Mouse (Mus musculus): ENCODE measurements around the gene Sdhd. TPM values are rescaled to one million over a fixed set of nuclear protein-coding genes. Genes with fewer than 3 reads are reported as not detected.
"Not testable (repeated sequence)": the region's sequence is repeated elsewhere in the genome, so short reads cannot be mapped to it uniquely, and the experiment has no call there.

Gene Sdhd
- polyA plus RNA-seq (2012; rRNA removed): 388 and 472 TPM in 2 replicates

DNA sequence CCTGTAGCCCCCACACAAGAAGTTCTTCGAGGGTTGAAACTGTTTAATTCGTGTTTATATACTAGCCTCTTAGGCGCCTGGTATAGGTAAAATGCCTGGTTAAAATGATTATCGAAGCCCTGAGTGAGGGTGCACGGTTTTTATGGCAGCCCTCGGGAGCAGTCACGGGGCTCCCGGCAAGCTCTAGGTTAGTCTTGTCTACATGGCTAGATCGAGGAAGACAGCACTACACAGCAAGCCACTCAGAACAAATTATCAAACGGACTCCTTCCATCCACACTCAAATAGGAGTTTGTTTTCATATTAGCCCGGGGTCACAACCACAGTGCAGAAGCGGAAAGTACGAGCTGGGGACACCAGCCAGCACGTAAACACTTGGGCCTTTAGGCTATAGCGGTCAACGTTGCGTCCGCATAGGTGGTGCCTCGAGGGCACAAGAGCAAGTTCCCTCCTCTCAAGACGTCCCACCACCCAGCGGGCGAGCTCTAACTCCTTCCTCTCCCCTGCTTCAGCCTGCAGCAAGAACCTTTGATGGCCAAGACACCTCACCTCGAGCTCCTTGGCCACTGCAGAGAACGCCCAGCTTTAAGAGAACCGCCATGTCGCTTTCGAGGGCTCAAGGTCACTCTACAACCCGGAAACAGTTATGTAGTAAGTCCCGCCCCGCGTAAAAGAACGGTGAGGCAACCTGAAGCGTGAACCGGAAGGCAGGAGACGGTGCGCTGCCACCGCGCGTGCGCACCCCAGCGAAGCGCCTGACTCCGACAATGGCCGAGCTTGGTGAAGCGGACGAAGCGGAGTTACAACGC lies at the start of gene Sdhd, which contains the start of gene Timm8b:
TSS of gene Sdhd (minus strand) at position 624 of the 809 bp plus-strand sequence.
TSS of gene Timm8b (plus strand) at position 722 of the 809 bp plus-strand sequence.
- under 1% methylated on average over 48 of the region's 48 CpGs for WGBS

GRCm38 (mm10) chr9:50650503-50650902 lies 46.9 kb upstream of the Sdhd start:
- WGBS: 91% methylated on average over 10 of the region's 10 CpGs
- no peak for DNase-seq (ENCODE audit: low read depth, low spot score)

More for the DNA sequence above, at the start of gene Sdhd, which contains the start of gene Timm8b:
- peak; percentile 94 for DNase-seq (ENCODE audit: low read depth, low spot score)

GRCm38 (mm10) chr9:50646826-50647370 lies 43.3 kb upstream of the Sdhd start:
- WGBS: 84% methylated on average over 10 of the region's 10 CpGs
- no peak for DNase-seq (ENCODE audit: low read depth, low spot score)

- no peak for DNase-seq (ENCODE audit: low read depth, low spot score)
- 95% methylated on average over 11 of the region's 11 CpGs for WGBS
Observed at GRCm38 (mm10) chr9:50634270-50634669, 30.7 kb upstream of the Sdhd start.

- WGBS: 63% methylated on average over 2 of the region's 2 CpGs
Observed at GRCm38 (mm10) chr9:50633059-50633458, 29.4 kb upstream of the Sdhd start.

DNA sequence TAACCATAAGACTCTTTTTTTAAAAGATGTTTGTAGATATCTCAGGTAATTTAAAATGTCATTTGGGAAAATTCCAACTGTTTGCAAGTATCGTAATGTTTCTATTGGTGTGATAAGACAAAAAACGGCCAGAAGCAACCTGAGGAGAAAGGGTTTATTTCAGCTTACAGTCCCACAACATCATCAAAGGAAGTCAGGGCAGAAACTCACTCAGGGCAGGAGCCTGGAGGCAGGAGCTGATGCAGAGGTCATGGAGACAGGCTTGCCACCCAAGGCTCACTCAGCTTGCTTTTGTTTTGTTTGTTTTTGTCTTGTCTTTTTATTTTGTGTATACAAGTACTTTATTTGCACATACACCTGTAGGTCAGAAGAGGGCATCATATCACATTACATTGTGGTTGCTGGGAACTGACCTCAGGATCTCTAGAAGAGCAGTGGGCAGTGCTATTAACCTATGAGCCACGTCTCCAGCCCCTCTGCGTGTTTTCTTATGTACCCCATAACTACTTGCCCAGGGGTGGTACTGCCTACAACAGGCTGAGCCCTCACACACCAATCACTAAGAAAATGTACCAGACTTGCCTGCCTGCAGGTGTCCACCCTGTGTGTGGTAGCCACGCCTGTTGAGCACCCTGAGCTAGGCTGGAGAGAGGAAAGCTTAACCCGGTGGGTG lies 28.5 kb upstream of the Sdhd start:
- WGBS: 39% methylated on average over 6 of the region's 6 CpGs
- DNase-seq (ENCODE audit: low read depth, low spot score): no peak

More at GRCm38 (mm10) chr9:50633059-50633458, 29.4 kb upstream of the Sdhd start:
- no peak for DNase-seq (ENCODE audit: low read depth, low spot score)

DNA sequence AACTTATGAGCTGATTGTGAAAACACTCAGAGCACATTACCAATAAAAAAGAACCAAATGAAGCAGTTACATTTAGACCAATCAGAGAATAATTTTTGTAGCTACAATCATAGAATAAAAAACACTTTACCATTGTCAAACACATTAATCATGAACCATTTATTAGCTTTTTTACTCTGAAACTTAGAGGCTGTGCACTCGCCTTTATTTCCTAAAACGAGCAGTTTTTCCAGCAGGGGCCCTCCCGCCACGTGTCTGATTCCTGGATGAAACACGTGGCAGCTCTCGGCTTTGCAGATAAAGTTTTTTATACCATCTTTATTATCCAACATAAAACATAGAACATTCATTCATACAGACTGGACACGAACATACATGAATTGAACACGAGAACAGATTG lies 27.3 kb upstream of the Sdhd start:
- WGBS: 88% methylated on average over 6 of the region's 8 CpGs
- not testable (repeated sequence) for DNase-seq (ENCODE audit: low read depth, low spot score)

GRCm38 (mm10) chr9:50617794-50618330 lies 14.2 kb upstream of the Sdhd start:
- no peak for DNase-seq (ENCODE audit: low read depth, low spot score)
- WGBS: 54% methylated on average over 9 of the region's 9 CpGs

DNA sequence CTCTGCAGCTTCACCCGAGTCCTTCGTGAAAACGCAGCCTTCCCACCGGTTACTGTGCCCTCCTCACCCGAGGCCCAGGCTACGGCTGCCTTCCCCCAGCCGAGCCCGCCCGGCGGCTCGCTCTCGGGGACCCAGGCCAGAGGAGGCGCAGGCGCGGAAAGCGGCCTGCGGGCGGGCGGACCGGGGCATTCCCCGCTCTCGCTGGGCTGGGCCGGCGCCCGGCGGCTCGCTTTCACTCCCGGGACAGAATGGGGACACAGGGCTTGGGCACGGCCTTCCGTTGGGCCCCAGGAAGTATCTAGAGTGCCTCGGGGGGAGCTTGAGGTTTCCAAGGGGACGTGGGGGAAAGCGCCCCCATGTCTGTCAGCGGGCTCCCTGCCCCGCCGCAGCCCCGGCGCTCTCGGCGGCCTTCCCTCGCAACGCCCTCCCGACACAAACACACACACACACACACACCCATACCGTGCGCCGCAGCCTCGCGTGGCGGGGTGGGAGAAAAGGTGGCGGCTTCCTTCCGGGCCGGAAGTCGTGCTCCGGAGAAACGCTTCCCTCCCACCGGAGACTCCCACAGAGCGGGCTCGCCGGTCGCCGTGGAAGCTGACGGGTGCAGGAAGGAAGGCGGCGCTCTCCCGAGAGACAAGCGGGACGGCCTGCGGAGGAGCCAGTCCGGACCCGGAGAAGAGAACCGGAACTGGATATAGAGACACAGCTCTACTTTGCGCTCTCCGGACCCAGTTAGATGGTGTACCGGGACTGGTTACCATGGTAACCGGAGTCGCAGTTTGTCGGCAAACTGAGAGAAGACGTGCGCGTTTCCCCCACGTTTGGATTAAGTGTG lies 13.4 kb upstream of the Sdhd start, which contains the start of the genes Pih1d2 and Nkapd1:
TSS of gene Pih1d2 (plus strand) at position 556 of the 838 bp plus-strand sequence.
TSS of gene Nkapd1 (minus strand) at position 699 of the 838 bp plus-strand sequence.
- WGBS: under 1% methylated on average over 81 of the region's 81 CpGs
- no peak for DNase-seq (ENCODE audit: low read depth, low spot score)

- no peak for DNase-seq (ENCODE audit: low read depth, low spot score)
- WGBS: 23% methylated on average over 11 of the region's 11 CpGs
Observed at GRCm38 (mm10) chr9:50616161-50616560, 12.5 kb upstream of the Sdhd start.

DNA sequence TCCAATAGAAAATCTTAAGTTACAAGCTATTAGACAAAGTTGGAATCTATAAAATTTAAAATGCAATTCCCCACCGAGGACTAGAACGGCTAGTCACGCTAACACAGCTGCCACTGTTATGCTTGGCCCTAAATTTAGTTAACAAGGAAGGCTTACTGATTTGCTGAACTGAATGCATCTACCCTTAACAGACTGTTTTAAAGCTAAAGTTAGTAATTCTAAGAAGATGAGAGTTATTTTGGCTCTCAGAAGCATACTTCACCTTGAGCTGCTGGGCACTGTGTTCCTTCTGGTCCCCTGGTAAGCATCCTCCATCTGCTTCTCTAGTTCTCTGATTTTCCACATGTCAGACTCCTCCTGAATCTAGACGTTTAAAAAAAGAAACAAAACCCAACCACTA lies 8.5 kb upstream of the Sdhd start:
- WGBS: 69% methylated on average over 4 of the region's 4 CpGs
- DNase-seq (ENCODE audit: low read depth, low spot score): no peak

- DNase-seq (ENCODE audit: low read depth, low spot score): no peak
- WGBS: under 1% methylated on average over 6 of the region's 6 CpGs
Observed at GRCm38 (mm10) chr9:50604338-50604737, 726 bp upstream of the Sdhd start.

DNA sequence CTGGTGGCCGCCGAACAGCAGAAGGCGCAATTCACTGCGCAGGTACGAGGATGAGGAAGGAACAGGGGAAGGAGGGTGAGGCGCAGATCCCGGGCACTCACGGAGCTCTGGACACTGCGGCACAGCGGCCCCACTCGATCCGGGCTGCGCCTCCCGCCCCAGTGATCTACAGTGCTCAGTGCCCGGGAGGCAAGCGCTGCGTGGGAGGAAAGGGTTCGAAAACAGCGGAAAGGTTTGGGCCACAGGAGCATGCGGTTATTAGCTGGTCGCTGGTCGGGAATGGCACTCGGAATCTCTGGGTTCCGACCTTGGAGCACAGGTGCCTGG lies 349 bp upstream of the Sdhd start:
- under 1% methylated on average over 24 of the region's 24 CpGs for WGBS
- no peak for DNase-seq (ENCODE audit: low read depth, low spot score)

DNA sequence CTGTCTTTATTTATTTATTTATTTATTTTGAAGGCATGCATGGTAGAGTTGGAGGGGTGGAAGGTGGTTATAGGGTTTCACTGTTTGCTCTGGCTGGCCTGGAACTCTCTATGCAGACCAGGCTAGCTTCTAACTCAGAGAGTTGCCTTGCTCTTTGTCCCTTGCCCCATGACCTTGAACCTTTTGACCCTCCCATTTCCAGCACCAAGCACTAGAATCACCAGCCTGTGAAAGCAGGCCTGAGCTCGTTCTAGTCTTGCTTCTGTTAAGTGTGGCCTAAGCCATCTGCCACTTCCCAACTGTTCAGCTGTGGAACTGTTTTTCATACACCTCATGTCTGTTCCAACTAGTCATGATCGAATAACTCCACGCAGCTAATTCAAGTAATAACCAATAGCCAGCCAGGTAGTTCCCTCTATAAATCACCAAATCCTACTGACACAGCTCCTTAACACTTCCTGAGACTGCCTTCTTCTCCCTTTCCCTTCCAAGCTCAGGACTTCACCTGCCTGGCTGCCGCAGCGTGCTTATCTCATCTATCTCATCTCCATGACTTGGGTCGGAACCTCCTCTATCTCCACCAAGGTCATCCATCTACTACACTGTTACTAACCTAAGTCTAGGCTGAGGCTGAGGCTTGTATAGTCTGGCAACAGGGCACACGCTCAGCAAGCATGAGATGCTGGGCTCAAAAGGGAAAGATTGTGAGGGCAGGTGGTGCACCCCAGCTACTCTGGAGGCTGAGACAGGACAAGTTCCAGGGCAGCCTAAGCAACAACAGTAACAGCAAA lies 1.4 kb downstream of the Sdhd start:
- DNase-seq (ENCODE audit: low read depth, low spot score): no peak
- 31% methylated on average over 7 of the region's 7 CpGs for WGBS

DNA sequence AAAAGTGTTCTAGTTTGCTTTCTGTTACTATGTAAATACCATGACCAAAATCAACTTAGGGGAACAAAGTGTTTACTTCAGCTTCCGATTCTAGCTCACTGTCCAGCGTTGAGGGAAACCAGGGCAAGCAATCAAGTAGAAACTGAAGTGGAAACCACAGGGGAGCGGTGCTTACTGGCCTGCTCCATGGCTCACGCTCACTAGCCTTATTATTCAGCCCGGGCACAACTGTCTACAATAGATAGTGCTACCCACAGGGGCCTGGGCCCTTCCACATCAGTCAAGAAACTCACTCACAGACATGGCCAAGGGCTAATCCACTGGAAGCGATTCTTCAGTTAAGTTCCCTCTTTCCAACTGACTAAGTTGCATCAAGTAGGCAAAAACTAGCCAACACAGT lies 2.1 kb downstream of the Sdhd start:
- 43% methylated on average over 6 of the region's 6 CpGs for WGBS
- no peak for DNase-seq (ENCODE audit: low read depth, low spot score)

DNA sequence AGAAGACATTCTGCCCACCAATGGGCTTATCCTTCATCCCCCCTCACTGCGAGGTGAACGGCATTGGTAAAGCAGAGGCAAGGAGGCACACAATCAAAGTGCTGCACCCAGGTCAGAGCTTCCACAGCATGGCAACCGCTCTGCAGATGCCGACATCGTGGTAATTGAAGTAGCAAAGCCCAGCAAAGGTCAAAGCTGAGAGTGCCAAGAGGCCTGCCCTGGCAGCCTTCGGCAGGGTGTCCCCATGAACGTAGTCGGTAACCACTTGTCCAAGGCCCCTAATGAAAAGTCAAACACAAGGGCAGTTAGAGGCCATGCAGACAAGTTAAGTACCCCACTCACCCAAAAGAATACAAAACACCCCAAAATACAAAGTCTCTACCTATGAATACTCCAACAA lies 6.6 kb downstream of the Sdhd start:
- 86% methylated on average over 8 of the region's 8 CpGs for WGBS
- DNase-seq (ENCODE audit: low read depth, low spot score): no peak

- 40% methylated on average over 12 of the region's 12 CpGs for WGBS
- DNase-seq (ENCODE audit: low read depth, low spot score): no peak
Observed at GRCm38 (mm10) chr9:50594794-50595417, 8.7 kb downstream of the Sdhd start.

DNA sequence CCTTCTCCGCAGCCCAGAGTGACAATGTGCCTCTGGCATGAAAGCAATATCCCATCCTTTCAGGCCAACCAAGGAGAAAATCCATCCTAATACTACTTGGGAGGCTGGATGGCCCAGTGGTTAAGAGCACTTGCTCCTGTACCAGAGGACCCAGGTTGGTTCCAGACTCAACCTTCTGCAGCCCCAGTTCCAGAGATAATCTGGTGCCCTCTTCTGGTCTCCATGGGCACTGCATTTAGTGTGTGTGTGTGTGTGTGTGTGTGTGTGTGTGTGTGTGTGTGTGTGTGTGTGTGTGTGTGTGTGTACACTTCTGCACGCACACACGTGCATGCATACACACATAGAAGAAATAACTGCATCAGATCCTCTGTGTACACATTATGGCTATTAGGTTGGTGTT lies 10.1 kb downstream of the Sdhd start:
- DNase-seq (ENCODE audit: low read depth, low spot score): no peak
- 53% methylated on average over 3 of the region's 3 CpGs for WGBS
